Mouse (Mus musculus) limb, embryonic 11.5 days (tissue): ENCODE results near the gene Ifnl2. TPM values are rescaled to one million over a fixed set of nuclear protein-coding genes. Genes with fewer than 3 reads are reported as not detected.

Experiments used
- ATAC-seq: fragments of 200-750 bp; cut with Nextera tagmentation; 2 replicates; pipeline ENCODE4 v1.8.0; 2017; ENCODE audit warnings: low read depth; ENCODE audit not compliant: insufficient number of reproducible peaks, low FRiP score, low TSS enrichment
- DNase-seq: peaks from one replicate; pipeline ENCODE4 v3.0.0-alpha.2; 2015; ENCODE audit warnings: low spot score
- H3K27ac ChIP-seq: fragments of 300-500 bp; sonication (generic); replicated peaks from 2 replicates; pipeline ENCODE4 v1.5.1; 2014; ENCODE audit warnings: low read depth, mild to moderate bottlenecking, low read length
- H3K27me3 ChIP-seq: fragments of 300-500 bp; sonication (generic); 2 replicates; pipeline ENCODE4 v1.6.1; 2014; ENCODE audit warnings: mild to moderate bottlenecking, low read length, mixed read lengths; ENCODE audit not compliant: control insufficient read depth, insufficient read depth
- H3K36me3 ChIP-seq: fragments of 300-500 bp; sonication (generic); 2 replicates; pipeline ENCODE4 v1.6.1; 2014; ENCODE audit warnings: mild to moderate bottlenecking, low read length, moderate library complexity, mixed read lengths; ENCODE audit not compliant: control insufficient read depth, insufficient read depth
- H3K4me1 ChIP-seq: fragments of 300-500 bp; sonication (generic); 2 replicates; pipeline ENCODE4 v1.6.1; 2014; ENCODE audit warnings: low read length, mixed read lengths; ENCODE audit not compliant: control insufficient read depth, insufficient read depth
- H3K4me2 ChIP-seq: fragments of 300-500 bp; sonication (generic); 2 replicates; pipeline ENCODE4 v1.6.1; 2014; ENCODE audit warnings: low read depth, mild to moderate bottlenecking, moderate library complexity; ENCODE audit not compliant: severe bottlenecking
- H3K4me3 ChIP-seq: fragments of 300-500 bp; sonication (generic); 2 replicates; pipeline ENCODE4 v1.5.1; 2014; ENCODE audit warnings: low read depth, low read length
- H3K9ac ChIP-seq: fragments of 300-500 bp; sonication (generic); 2 replicates; pipeline ENCODE4 v1.6.1; 2014; ENCODE audit warnings: mild to moderate bottlenecking, low read length
- H3K9me3 ChIP-seq: fragments of 300-500 bp; sonication (generic); 2 replicates; pipeline ENCODE4 v1.6.1; 2016; ENCODE audit warnings: low read length; ENCODE audit not compliant: control insufficient read depth
- WGBS: fragments of 180-500 bp; shearing (Covaris S2); extraction: QIAGEN DNeasy Blood & Tissue Kit; methylation state at CpG from one replicate; pipeline ENCODE4 v1.1.7; 2014; 5-methylcytosine and 5-hydroxymethylcytosine counted together
- polyA plus RNA-seq: library from polyadenylated mRNA; unstranded; fragments of >200 nt; fragmentation: Nextera tagmentation; extraction: Ambion mirVana; gene quantifications from 2 replicates; pipeline ENCODE4 v1.2.1, GENCODE M21; 2014

The Ifnl2 gene
- polyA plus RNA-seq, 1 experiment from 2014 or later: not detected

GRCm38 (mm10) chr7:28462769-28463168, 47.5 kb downstream of the Ifnl2 start:
- no peak overlapping the region for H3K4me2 ChIP-seq
- ATAC-seq (no peak), DNase-seq (no peak)
- H3K27ac ChIP-seq: no peak overlapping the region
- no peak overlapping the region for H3K4me3 ChIP-seq
- H3K9ac ChIP-seq: no peak overlapping the region
- WGBS: 90% methylated on average over 2 of the region's 2 CpGs
- no peaks in the 10 kb centered on the region; the same call in 1 of the 2 replicates for H3K27me3 ChIP-seq
- peaks cover 14% of the 10 kb centered on the region for H3K36me3 ChIP-seq
- H3K9me3 ChIP-seq: no peaks in the 10 kb centered on the region
- peaks cover 2% of the 10 kb centered on the region; the same call in 1 of the 2 replicates for H3K4me1 ChIP-seq

DNA sequence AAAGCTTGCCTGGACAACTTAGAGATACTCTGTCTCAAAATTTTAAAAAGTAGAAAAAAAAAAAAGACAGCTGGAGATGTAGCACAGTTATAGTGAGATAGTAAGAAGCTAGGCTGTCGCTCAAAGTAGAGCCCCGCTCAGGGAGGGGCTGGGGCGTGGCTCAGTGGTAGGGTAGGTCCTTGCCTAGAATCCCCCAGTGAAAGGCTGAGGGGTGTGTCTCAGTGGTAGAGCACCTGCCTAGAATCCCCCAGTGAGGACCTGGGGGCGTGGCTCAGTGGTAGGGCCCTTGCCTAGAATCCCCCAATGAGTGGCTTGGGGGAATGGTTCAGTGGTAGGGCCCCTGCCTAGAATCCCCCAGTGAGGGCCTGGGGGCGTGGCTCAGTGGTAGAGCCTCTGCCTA, 49.9 kb downstream of the Ifnl2 start:
- Histone ChIP-seq H3K27ac (no peak overlapping the region), H3K4me1 (no peaks in the 10 kb centered on the region), H3K36me3 (peaks cover 14% of the 10 kb centered on the region), H3K4me3 (no peak overlapping the region), H3K4me2 (no peak overlapping the region), H3K9me3 (no peaks in the 10 kb centered on the region), H3K9ac (no peak overlapping the region), H3K27me3 (no peaks in the 10 kb centered on the region)
- 96% methylated on average over 5 of the region's 5 CpGs for WGBS
- DNase-seq: no peak
- no peak for ATAC-seq

Other genes with a start within 250 kb of the Ifnl2 start
- 12.8 and 16.2 TPM in 2 replicates for gene Eid2, start 242.6 kb downstream of the Ifnl2 start, polyA plus RNA-seq
- 11.4 TPM in 2 replicates for gene Eid2b, start 232.7 kb downstream of the Ifnl2 start, polyA plus RNA-seq
- gene Selenov, start 219.3 kb downstream of the Ifnl2 start, polyA plus RNA-seq: 0.41 TPM in 1 of 2 replicates, not detected in the other
- gene Dll3, start 208.2 kb downstream of the Ifnl2 start, polyA plus RNA-seq: 2.7 and 4.3 TPM in 2 replicates
- gene Timm50, start 198.4 kb downstream of the Ifnl2 start, polyA plus RNA-seq: 184 and 205 TPM in 2 replicates
- gene Supt5, start 171.7 kb downstream of the Ifnl2 start, polyA plus RNA-seq: 89.0 and 94.7 TPM in 2 replicates
- gene Rps16, start 159.8 kb downstream of the Ifnl2 start, polyA plus RNA-seq: 1,100 and 1,120 TPM in 2 replicates
- 73.2 and 79.6 TPM in 2 replicates for gene Plekhg2, start 137.9 kb downstream of the Ifnl2 start, polyA plus RNA-seq
- 5.6 and 6.1 TPM in 2 replicates for gene Zfp36, start 130.2 kb downstream of the Ifnl2 start, polyA plus RNA-seq
- gene Med29, start 117.7 kb downstream of the Ifnl2 start, polyA plus RNA-seq: 51.5 and 53.5 TPM in 2 replicates
- 83.5 and 94.9 TPM in 2 replicates for gene Paf1, start 117.5 kb downstream of the Ifnl2 start, polyA plus RNA-seq
- gene Gmfg, start 73.0 kb downstream of the Ifnl2 start, polyA plus RNA-seq: 5.8 and 7.5 TPM in 2 replicates
- 5.8 and 6.3 TPM in 2 replicates for gene Lrfn1, start 58.5 kb downstream of the Ifnl2 start, polyA plus RNA-seq
- not detected in 2 replicates for gene Ifnl3, start 12.4 kb upstream of the Ifnl2 start, polyA plus RNA-seq
- not detected in 2 replicates for gene Sycn, start 30.4 kb upstream of the Ifnl2 start, polyA plus RNA-seq
- not detected in 2 replicates for gene Nccrp1, start 36.8 kb upstream of the Ifnl2 start, polyA plus RNA-seq
- gene Samd4b, start 87.7 kb upstream of the Ifnl2 start, polyA plus RNA-seq: 37.5 and 37.6 TPM in 2 replicates
- 37.4 and 44.5 TPM in 2 replicates for gene Pak4, start 87.7 kb upstream of the Ifnl2 start, polyA plus RNA-seq
- not detected in 2 replicates for gene Acp7, start 120.9 kb upstream of the Ifnl2 start, polyA plus RNA-seq
- gene Fbxo27, start 182.4 kb upstream of the Ifnl2 start, polyA plus RNA-seq: 5.9 and 6.2 TPM in 2 replicates
- 15.9 and 16.4 TPM in 2 replicates for gene Fbxo17, start 206.3 kb upstream of the Ifnl2 start, polyA plus RNA-seq
- gene Mrps12, start 231.4 kb upstream of the Ifnl2 start, polyA plus RNA-seq: 146 and 156 TPM in 2 replicates
- 34.9 and 35.8 TPM in 2 replicates for gene Sars2, start 231.5 kb upstream of the Ifnl2 start, polyA plus RNA-seq
- not detected in 2 replicates for gene Ccer2, start 245.7 kb upstream of the Ifnl2 start, polyA plus RNA-seq